Mouse (Mus musculus) small intestine, adult 2 months (tissue): ENCODE results near the gene Hpn. TPM values are rescaled to one million over a fixed set of nuclear protein-coding genes. Genes with fewer than 3 reads are reported as not detected.

Experiments used
- H3K27ac ChIP-seq: fragments of 200-500 bp; 2 replicates; pipeline ENCODE4 v1.5.1; 2012; ENCODE audit warnings: low read depth, low read length, control low read depth, inconsistent platforms; ENCODE audit not compliant: insufficient read depth
- H3K27me3 ChIP-seq: fragments of 200-500 bp; 2 replicates; pipeline ENCODE4 v1.6.1; 2012; ENCODE audit warnings: mild to moderate bottlenecking, moderate library complexity, low read length, inconsistent platforms; ENCODE audit not compliant: control insufficient read depth, insufficient read depth
- H3K36me3 ChIP-seq: fragments of 200-500 bp; 2 replicates; pipeline ENCODE4 v1.6.1; 2012; ENCODE audit warnings: mild to moderate bottlenecking, low read length, control low read depth, inconsistent platforms; ENCODE audit not compliant: control insufficient read depth, insufficient read depth
- H3K4me1 ChIP-seq: fragments of 200-500 bp; 2 replicates; pipeline ENCODE4 v1.6.1; 2012; ENCODE audit warnings: low read length, inconsistent platforms, mixed read lengths; ENCODE audit not compliant: control insufficient read depth, insufficient read depth, insufficient read length
- H3K4me3 ChIP-seq: fragments of 200-500 bp; 2 replicates; pipeline ENCODE4 v1.5.1; 2012; ENCODE audit warnings: low read depth, mild to moderate bottlenecking, control low read depth, inconsistent platforms, low read length, moderate library complexity
- CTCF ChIP-seq: fragments of 200-500 bp; IDR thresholded peaks from 2 replicates; pipeline ENCODE4 v1.5.1; 2012; ENCODE audit warnings: low read depth, mild to moderate bottlenecking, control low read depth, inconsistent platforms, low read length, moderate library complexity, mixed read lengths; ENCODE audit not compliant: insufficient replicate concordance, insufficient read length; ENCODE audit errors: extremely low read depth
- POLR2A ChIP-seq: fragments of 200-500 bp; IDR thresholded peaks from 2 replicates; pipeline ENCODE4 v1.6.1; 2012; ENCODE audit warnings: low read depth, mild to moderate bottlenecking, control low read depth, inconsistent platforms, low read length, moderate library complexity
- WGBS: fragments of 180-500 bp; shearing (Covaris S2); methylation state at CpG from one replicate; pipeline ENCODE4 v1.1.7; 2018; 5-methylcytosine and 5-hydroxymethylcytosine counted together
- polyA plus RNA-seq: library from polyadenylated mRNA; depleted of rRNA; stranded (reverse); fragments of >200 nt; gene quantifications from 2 replicates; pipeline ENCODE4 v1.2.3, GENCODE M21; 2012

Hpn gene
- polyA plus RNA-seq, 1 experiment: 4.2 TPM

- no peaks in the 10 kb centered on the region; the same call in 1 of the 2 replicates for H3K4me1 ChIP-seq
- no peak overlapping the region for H3K27ac ChIP-seq
- no peaks in the 10 kb centered on the region for H3K36me3 ChIP-seq
- TF ChIP-seq POLR2A: no peak
- TF ChIP-seq CTCF: no peak
- H3K27me3 ChIP-seq: no peaks in the 10 kb centered on the region
- no peak overlapping the region for H3K4me3 ChIP-seq
- 30% methylated on average over 7 of the region's 7 CpGs for WGBS
These were observed 40.9 kb downstream of the Hpn start for GRCm38 (mm10) chr7:31074061-31074712.

DNA sequence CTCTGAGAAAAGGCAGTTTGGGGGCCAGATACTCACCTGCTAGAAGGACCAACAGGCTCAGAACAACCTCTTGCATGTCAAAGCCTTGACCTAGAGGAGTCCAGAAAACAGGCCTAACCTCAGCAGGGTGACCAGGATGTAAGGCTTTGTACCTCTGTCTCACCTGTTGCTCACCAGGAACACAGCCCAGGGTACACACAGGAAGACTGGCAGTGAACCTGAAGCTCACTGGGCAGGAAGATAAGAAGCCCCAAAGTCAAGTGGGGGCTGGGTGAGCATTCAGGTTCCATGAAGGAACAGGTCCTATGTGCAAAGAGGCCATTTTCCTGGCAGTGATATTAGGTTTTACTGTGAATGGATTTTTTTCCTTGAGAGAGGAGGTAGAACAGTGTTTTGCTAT is 41.5 kb downstream of the Hpn start:
- Histone ChIP-seq H3K27ac (no peak overlapping the region), H3K4me1 (no peaks in the 10 kb centered on the region; the same call in 1 of the 2 replicates)
- TF ChIP-seq POLR2A (no peak), CTCF (no peak)

GRCm38 (mm10) chr7:31072326-31072725 is 42.8 kb downstream of the Hpn start:
- Histone ChIP-seq H3K4me1 (no peaks in the 10 kb centered on the region; the same call in 1 of the 2 replicates), H3K4me3 (no peak overlapping the region), H3K27ac (no peak overlapping the region), H3K36me3 (no peaks in the 10 kb centered on the region), H3K27me3 (no peaks in the 10 kb centered on the region)
- no peak for TF ChIP-seq CTCF
- no peak for TF ChIP-seq POLR2A
- WGBS: 21% methylated on average over 9 of the region's 9 CpGs

More for the DNA sequence above, 41.5 kb downstream of the Hpn start:
- H3K27me3 ChIP-seq: no peaks in the 10 kb centered on the region
- H3K36me3 ChIP-seq: no peaks in the 10 kb centered on the region
- H3K4me3 ChIP-seq: no peak overlapping the region

GRCm38 (mm10) chr7:31070324-31070723 is 44.8 kb downstream of the Hpn start:
- Histone ChIP-seq H3K27me3 (no peaks in the 10 kb centered on the region), H3K4me1 (no peaks in the 10 kb centered on the region; the same call in 1 of the 2 replicates), H3K27ac (no peak overlapping the region), H3K4me3 (no peak overlapping the region), H3K36me3 (no peaks in the 10 kb centered on the region)
- TF ChIP-seq POLR2A: no peak
- no peak for TF ChIP-seq CTCF
- WGBS: 86% methylated on average over 6 of the region's 6 CpGs

DNA sequence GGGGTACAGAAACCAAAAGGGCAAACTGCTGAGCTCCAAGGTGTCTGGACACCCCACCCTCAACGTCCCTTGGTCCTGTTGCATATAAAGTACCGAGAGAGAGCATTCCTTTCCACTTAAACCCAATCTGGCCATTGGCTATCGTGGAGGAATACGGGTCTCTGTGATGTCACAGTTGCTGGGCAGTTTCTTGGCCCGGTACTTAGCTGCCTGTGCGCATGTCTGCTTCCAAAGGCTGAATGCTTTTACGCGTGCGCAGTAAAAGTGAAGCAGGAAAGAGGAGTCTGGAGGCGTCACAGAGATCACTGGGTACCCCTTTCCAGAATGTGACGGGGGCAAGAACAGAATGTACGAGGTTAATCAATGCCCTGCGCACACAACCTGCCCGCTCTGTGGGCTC is 45.6 kb downstream of the Hpn start:
- TF ChIP-seq CTCF (no peak), POLR2A (no peak)
- Histone ChIP-seq H3K27me3 (no peaks in the 10 kb centered on the region), H3K4me1 (no peaks in the 10 kb centered on the region; the same call in 1 of the 2 replicates), H3K4me3 (no peak overlapping the region), H3K36me3 (no peaks in the 10 kb centered on the region), H3K27ac (no peak overlapping the region)
- WGBS: 92% methylated on average over 14 of the region's 14 CpGs

- no peak for TF ChIP-seq CTCF
- TF ChIP-seq POLR2A: no peak
- no peaks in the 10 kb centered on the region for H3K36me3 ChIP-seq
- no peaks in the 10 kb centered on the region; the same call in 1 of the 2 replicates for H3K4me1 ChIP-seq
- H3K27me3 ChIP-seq: no peaks in the 10 kb centered on the region
- H3K4me3 ChIP-seq: no peak overlapping the region
- WGBS: 37% methylated on average over 5 of the region's 5 CpGs
- H3K27ac ChIP-seq: no peak overlapping the region
These were observed 47.3 kb downstream of the Hpn start for GRCm38 (mm10) chr7:31067836-31068235.

DNA sequence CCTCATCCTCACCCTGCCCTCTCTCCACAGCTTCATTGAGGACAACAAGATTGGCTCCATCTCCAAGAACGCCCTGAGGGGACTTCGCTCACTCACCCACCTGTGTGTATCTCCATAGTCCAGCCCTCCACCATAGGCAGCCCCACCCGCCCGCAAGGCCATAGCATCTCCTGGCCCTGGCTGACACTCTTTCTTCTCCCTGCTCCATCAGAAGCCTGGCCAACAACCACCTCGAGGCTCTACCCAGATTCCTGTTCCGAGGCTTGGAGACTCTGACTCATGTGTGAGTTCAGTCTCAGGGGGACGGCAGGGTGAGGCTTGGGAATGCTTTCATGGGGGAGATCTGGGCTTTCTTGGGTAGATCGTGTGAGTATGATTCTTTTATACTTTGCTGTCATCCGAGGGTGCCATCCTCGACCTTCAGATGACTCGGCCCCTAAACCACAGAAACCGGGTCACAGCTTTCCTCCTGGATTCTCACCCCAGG is 52.0 kb downstream of the Hpn start:
- Histone ChIP-seq H3K4me3 (no peak overlapping the region), H3K27ac (no peak overlapping the region), H3K36me3 (no peaks in the 10 kb centered on the region), H3K4me1 (no peaks in the 10 kb centered on the region), H3K27me3 (no peaks in the 10 kb centered on the region)
- no peak for TF ChIP-seq POLR2A
- TF ChIP-seq CTCF: no peak
- 83% methylated on average over 12 of the region's 12 CpGs for WGBS
